Mouse (Mus musculus) embryonic stem cell, embryonic (primary cell): ENCODE data around the gene Mrc2.

ENCODE experiments used
- CTCF ChIA-PET, 4 experiments: fragments of 300-600 bp in 2 of 4; fragments of 350-600 bp in 2 of 4; sonication (Branson Sonifier 250); formaldehyde crosslinking; loops; one replicate each; lab custom pipeline; 2022; ENCODE audit warnings: inconsistent platforms in 2 of 4; lab: Charles Lee
- POLR2A ChIA-PET, 4 experiments: fragments of 300-600 bp in 2 of 4; fragments of 350-600 bp in 2 of 4; sonication (Branson Sonifier 250); formaldehyde crosslinking; loops; one replicate each; lab custom pipeline; 2022; ENCODE audit warnings: antibody characterized with exemption in 4 of 4, inconsistent platforms in 1 of 4; lab: Charles Lee

Gene Mrc2

GRCm38 (mm10) chr11:105362946-105363597 is 70.6 kb downstream of the Mrc2 start:
- CTCF ChIA-PET = interaction anchor here (0.6 to 4.2 kb wide), 10 partner anchors 15 to 580 kb away, joined by 3 to 19 read pairs (median 4); no protein-coding TSS in a partner anchor
- POLR2A ChIA-PET = interaction anchor here in 1 of 4 experiments (0.6 to 1.5 kb wide), 7 partner anchors 10 to 780 kb away, joined by 3 to 5 read pairs (median 4); no protein-coding TSS in a partner anchor

- ChIA-PET CTCF (interaction anchor here (0.6 to 4.2 kb wide), 10 partner anchors 16 to 579 kb away, joined by 3 to 19 read pairs (median 4); no protein-coding TSS in a partner anchor), POLR2A (interaction anchor here in 1 of 4 experiments (0.7 to 1.5 kb wide), 4 partner anchors 11 to 68 kb away, joined by 4 to 5 read pairs (median 4); no protein-coding TSS in a partner anchor)
Measured at GRCm38 (mm10) chr11:105363598-105364385, 71.3 kb downstream of the Mrc2 start.

GRCm38 (mm10) chr11:105364386-105365065 is 72.1 kb downstream of the Mrc2 start:
- CTCF ChIA-PET = interaction anchor here (0.6 to 4.2 kb wide), 5 partner anchors 17 to 228 kb away, joined by 3 to 14 read pairs (median 4); no protein-coding TSS in a partner anchor
- POLR2A ChIA-PET = interaction anchor here in 1 of 4 experiments (1.5 kb wide), 1 partner anchor 16 kb away, joined by 4 read pairs; no protein-coding TSS in a partner anchor

GRCm38 (mm10) chr11:105365611-105366010 is 73.2 kb downstream of the Mrc2 start:
- ChIA-PET POLR2A (interaction anchor here in 1 of 4 experiments (0.5 to 0.6 kb wide), 2 partner anchors 42 to 614 kb away, joined by 4 read pairs; no protein-coding TSS in a partner anchor), CTCF (interaction anchor here in 2 of 4 experiments (0.6 to 1.5 kb wide), 2 partner anchors 226 to 1549 kb away, joined by 3 to 4 read pairs; no protein-coding TSS in a partner anchor)

GRCm38 (mm10) chr11:105366051-105366450 is 73.6 kb downstream of the Mrc2 start:
- ChIA-PET CTCF (interaction anchor here in 2 of 4 experiments (0.6 kb wide), 2 partner anchors 246 to 1549 kb away, joined by 3 to 4 read pairs; no protein-coding TSS in a partner anchor), POLR2A (interaction anchor here in 1 of 4 experiments (0.6 kb wide), 1 partner anchor 613 kb away, joined by 4 read pairs; no protein-coding TSS in a partner anchor)

- CTCF ChIA-PET = interaction anchor here in 1 of 4 experiments (0.6 kb wide), 1 partner anchor 579 kb away, joined by 3 read pairs; no protein-coding TSS in a partner anchor
Measured at GRCm38 (mm10) chr11:105367163-105367562, 74.7 kb downstream of the Mrc2 start.

GRCm38 (mm10) chr11:105368833-105369232 is 76.4 kb downstream of the Mrc2 start:
- POLR2A ChIA-PET = interaction anchor here in 1 of 4 experiments (0.8 kb wide), 1 partner anchor 647 kb away, joined by 6 read pairs; no protein-coding TSS in a partner anchor
- CTCF ChIA-PET = interaction anchor here in 1 of 4 experiments (1.0 kb wide), 1 partner anchor 223 kb away, joined by 3 read pairs; no protein-coding TSS in a partner anchor

More at GRCm38 (mm10) chr11:105367163-105367562, 74.7 kb downstream of the Mrc2 start:
- POLR2A ChIA-PET = no interaction called here

GRCm38 (mm10) chr11:105369526-105370386 is 77.3 kb downstream of the Mrc2 start:
- CTCF ChIA-PET = interaction anchor here in 1 of 4 experiments (0.7 to 1.0 kb wide), 2 partner anchors 16 to 222 kb away, joined by 3 to 5 read pairs; no protein-coding TSS in a partner anchor
- POLR2A ChIA-PET = interaction anchor here in 1 of 4 experiments (0.7 kb wide), 1 partner anchor 24 kb away, joined by 3 read pairs; no protein-coding TSS in a partner anchor

- POLR2A ChIA-PET = interaction anchor here in 1 of 4 experiments (0.5 kb wide), 1 partner anchor 10 kb away, joined by 3 read pairs; no protein-coding TSS in a partner anchor
Measured at GRCm38 (mm10) chr11:105371818-105372217, 79.4 kb downstream of the Mrc2 start.

GRCm38 (mm10) chr11:105373881-105374280 is 81.4 kb downstream of the Mrc2 start:
- ChIA-PET CTCF (interaction anchor here in 2 of 4 experiments (0.7 to 0.8 kb wide), 2 partner anchors 26 to 561 kb away, joined by 3 to 4 read pairs; no protein-coding TSS in a partner anchor), POLR2A (interaction anchor here in 2 of 4 experiments (0.6 to 1.0 kb wide), 4 partner anchors 10 to 970 kb away, joined by 3 to 4 read pairs (median 4); no protein-coding TSS in a partner anchor)

More at GRCm38 (mm10) chr11:105371818-105372217, 79.4 kb downstream of the Mrc2 start:
- CTCF ChIA-PET = interaction anchor here in 2 of 4 experiments (0.6 to 1.1 kb wide), 2 partner anchors 220 to 716 kb away, joined by 3 to 8 read pairs; no protein-coding TSS in a partner anchor

- POLR2A ChIA-PET = interaction anchor here in 1 of 4 experiments (0.6 kb wide), 1 partner anchor 585 kb away, joined by 3 read pairs; no protein-coding TSS in a partner anchor
- CTCF ChIA-PET = no interaction called here
Measured at GRCm38 (mm10) chr11:105374526-105375175, 82.2 kb downstream of the Mrc2 start.

GRCm38 (mm10) chr11:105375821-105376235 is 83.4 kb downstream of the Mrc2 start:
- CTCF ChIA-PET = no interaction called here
- POLR2A ChIA-PET = no interaction called here

GRCm38 (mm10) chr11:105385266-105385665 is 92.8 kb downstream of the Mrc2 start:
- ChIA-PET CTCF (no interaction called here), POLR2A (no interaction called here)

GRCm38 (mm10) chr11:105388636-105389035 is 96.2 kb downstream of the Mrc2 start:
- CTCF ChIA-PET = interaction anchor here in 1 of 4 experiments (0.7 kb wide), 1 partner anchor 207 kb away, joined by 5 read pairs; no protein-coding TSS in a partner anchor
- POLR2A ChIA-PET = interaction anchor here in 1 of 4 experiments (0.7 kb wide), 1 partner anchor 378 kb away, joined by 3 read pairs; no protein-coding TSS in a partner anchor

- CTCF ChIA-PET = no interaction called here
- POLR2A ChIA-PET = no interaction called here
Measured at GRCm38 (mm10) chr11:105390290-105390689, 97.8 kb downstream of the Mrc2 start.
